Mouse (Mus musculus): Measurements from ENCODE around the gene Fam8a1. TPM values are rescaled to one million over a fixed set of nuclear protein-coding genes. Genes with fewer than 3 reads are reported as not detected.

The Fam8a1 gene
- total and polyA plus RNA-seq, 2 experiments from 2014 or later = 18.8 to 73.8 TPM

DNA sequence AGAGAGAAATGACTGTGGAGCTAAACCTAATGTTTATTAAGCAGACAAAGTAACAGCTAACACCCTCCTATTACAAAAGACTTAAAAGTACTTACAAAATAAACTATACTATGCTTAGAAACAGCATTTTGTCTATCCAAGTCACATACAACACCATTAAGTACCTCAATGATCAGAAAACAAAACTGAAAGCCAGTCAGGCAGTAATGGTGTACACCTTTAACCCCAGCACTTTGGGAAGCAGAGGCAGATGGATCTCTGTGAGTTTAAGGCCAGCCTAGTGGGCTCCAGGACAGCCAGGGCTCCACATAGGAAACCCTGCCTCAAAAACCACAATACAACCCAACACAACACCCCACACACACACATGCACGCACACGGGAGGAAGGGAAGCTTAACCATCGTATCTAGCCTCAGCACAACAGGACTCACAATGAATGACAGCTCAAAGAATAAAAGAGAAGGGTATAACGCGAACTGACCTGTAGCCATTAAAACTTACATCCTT, 49.6 kb downstream of the Fam8a1 start:
- no peak overlapping the region for H3K4me3 ChIP-seq (ENCODE audit: low read depth, low read length)
- H3K9me3 ChIP-seq (ENCODE audit: low read length) = no peaks in the 10 kb centered on the region
- TF ChIP-seq CTCF (IDR thresholded peaks at IDR 0.05; ENCODE audit: low read depth) = no peak
- peaks cover 2% of the 10 kb centered on the region; the same call in 1 of the 2 replicates for H3K36me3 ChIP-seq (ENCODE audit: insufficient read depth)
- DNase-seq = no peak
- H3K9ac ChIP-seq = no peak overlapping the region
- no peak for ATAC-seq
- H3K27me3 ChIP-seq (ENCODE audit: insufficient read depth, low read length) = no peaks in the 10 kb centered on the region
- no peaks in the 10 kb centered on the region for H3K4me1 ChIP-seq (ENCODE audit: insufficient read depth)
- no peak overlapping the region for H3K4me2 ChIP-seq (ENCODE audit: low read depth)
- H3K27ac ChIP-seq (ENCODE audit: low read depth, low read length) = no peak overlapping the region
- WGBS = 74% methylated on average over 5 of the region's 5 CpGs

DNA sequence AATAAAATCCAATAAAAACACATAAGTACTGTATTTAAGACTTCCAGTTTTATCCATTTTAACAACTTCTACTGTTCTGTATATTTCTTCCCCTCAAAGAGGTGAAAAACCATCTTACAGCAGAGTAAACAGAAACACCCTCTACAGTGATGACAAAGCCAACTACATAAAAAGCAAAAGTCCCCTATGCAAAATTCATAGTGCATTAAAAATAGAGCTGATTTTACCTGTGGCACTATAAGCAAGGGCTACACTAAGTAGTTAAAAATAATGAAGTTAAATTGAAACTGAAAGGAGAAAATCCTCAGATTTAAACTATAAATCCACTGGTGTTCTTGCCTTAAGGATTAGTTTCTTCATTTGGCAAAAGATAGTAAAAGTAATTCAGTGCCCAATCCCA, 51.7 kb downstream of the Fam8a1 start:
- Histone ChIP-seq H3K4me1 (ENCODE audit: insufficient read depth) (peaks cover 3% of the 10 kb centered on the region; the same call in 1 of the 2 replicates), H3K36me3 (ENCODE audit: insufficient read depth) (peaks cover 2% of the 10 kb centered on the region; the same call in 1 of the 2 replicates), H3K4me3 (ENCODE audit: low read depth, low read length) (no peak overlapping the region), H3K27ac (ENCODE audit: low read depth, low read length) (no peak overlapping the region), H3K4me2 (ENCODE audit: low read depth) (no peak overlapping the region), H3K9ac (no peak overlapping the region), H3K9me3 (ENCODE audit: low read length) (no peaks in the 10 kb centered on the region), H3K27me3 (ENCODE audit: insufficient read depth, low read length) (no peaks in the 10 kb centered on the region)
- TF ChIP-seq CTCF (IDR thresholded peaks at IDR 0.05; ENCODE audit: low read depth) = no peak
- no peak for DNase-seq
- no peak for ATAC-seq

DNA sequence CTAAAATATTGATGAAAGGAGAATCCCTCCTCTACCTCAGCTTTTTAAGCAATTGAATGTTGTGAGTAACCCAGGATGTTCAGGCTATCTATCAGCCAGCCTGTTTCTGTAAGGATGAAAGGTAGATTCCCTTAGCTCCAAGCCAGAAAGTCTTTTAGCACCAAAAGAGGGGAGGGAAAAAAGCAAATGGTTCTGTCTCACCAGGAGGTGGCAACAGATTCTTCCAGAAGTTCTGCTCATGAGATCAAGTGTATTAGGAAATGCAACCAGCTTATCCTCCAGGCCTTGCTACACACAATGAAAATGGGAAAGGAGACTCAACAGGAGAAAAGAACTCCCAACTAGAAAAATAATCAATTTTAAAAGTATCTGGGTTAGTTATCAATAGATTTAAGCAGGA, 55.0 kb downstream of the Fam8a1 start:
- ATAC-seq = no peak
- peak; percentile 63 for TF ChIP-seq CTCF (IDR thresholded peaks at IDR 0.05; ENCODE audit: low read depth)
- H3K27me3 ChIP-seq (ENCODE audit: insufficient read depth, low read length) = no peaks in the 10 kb centered on the region
- H3K4me2 ChIP-seq (ENCODE audit: low read depth) = no peak overlapping the region
- no peaks in the 10 kb centered on the region for H3K9me3 ChIP-seq (ENCODE audit: low read length)
- H3K27ac ChIP-seq (ENCODE audit: low read depth, low read length) = no peak overlapping the region
- no peaks in the 10 kb centered on the region for H3K36me3 ChIP-seq (ENCODE audit: insufficient read depth)
- peaks cover 3% of the 10 kb centered on the region; the same call in 1 of the 2 replicates for H3K4me1 ChIP-seq (ENCODE audit: insufficient read depth)
- no peak overlapping the region for H3K9ac ChIP-seq
- peak; percentile 39 for DNase-seq
- H3K4me3 ChIP-seq (ENCODE audit: low read depth, low read length) = no peak overlapping the region

DNA sequence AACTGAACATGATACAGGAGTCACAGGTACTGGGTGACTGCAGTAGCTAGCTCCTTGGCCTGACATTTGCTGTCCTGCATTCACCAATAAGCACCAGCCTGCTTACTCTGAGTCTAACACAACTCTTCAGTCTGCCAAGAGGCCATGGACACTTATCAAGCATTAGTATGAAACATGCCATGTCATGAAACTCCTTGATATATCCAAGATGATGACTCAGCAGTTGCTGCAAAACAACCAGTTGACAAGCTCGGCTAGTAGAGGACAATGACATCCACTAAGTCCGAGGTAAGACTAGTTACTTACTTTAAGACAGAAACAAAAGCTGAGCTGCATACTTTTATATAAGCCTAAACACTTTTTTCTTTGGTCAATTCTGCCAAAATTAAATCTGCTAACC, 55.9 kb downstream of the Fam8a1 start:
- Histone ChIP-seq H3K4me2 (ENCODE audit: low read depth) (no peak overlapping the region), H3K36me3 (ENCODE audit: insufficient read depth) (no peaks in the 10 kb centered on the region), H3K27me3 (ENCODE audit: insufficient read depth, low read length) (no peaks in the 10 kb centered on the region), H3K9me3 (ENCODE audit: low read length) (no peaks in the 10 kb centered on the region), H3K4me3 (ENCODE audit: low read depth, low read length) (no peak overlapping the region), H3K9ac (no peak overlapping the region), H3K4me1 (ENCODE audit: insufficient read depth) (peaks cover 3% of the 10 kb centered on the region; the same call in 1 of the 2 replicates), H3K27ac (ENCODE audit: low read depth, low read length) (no peak overlapping the region)
- no peak for DNase-seq
- WGBS = 16% methylated on average over 2 of the region's 2 CpGs
- TF ChIP-seq CTCF (IDR thresholded peaks at IDR 0.05; ENCODE audit: low read depth) = no peak
- no peak for ATAC-seq

DNA sequence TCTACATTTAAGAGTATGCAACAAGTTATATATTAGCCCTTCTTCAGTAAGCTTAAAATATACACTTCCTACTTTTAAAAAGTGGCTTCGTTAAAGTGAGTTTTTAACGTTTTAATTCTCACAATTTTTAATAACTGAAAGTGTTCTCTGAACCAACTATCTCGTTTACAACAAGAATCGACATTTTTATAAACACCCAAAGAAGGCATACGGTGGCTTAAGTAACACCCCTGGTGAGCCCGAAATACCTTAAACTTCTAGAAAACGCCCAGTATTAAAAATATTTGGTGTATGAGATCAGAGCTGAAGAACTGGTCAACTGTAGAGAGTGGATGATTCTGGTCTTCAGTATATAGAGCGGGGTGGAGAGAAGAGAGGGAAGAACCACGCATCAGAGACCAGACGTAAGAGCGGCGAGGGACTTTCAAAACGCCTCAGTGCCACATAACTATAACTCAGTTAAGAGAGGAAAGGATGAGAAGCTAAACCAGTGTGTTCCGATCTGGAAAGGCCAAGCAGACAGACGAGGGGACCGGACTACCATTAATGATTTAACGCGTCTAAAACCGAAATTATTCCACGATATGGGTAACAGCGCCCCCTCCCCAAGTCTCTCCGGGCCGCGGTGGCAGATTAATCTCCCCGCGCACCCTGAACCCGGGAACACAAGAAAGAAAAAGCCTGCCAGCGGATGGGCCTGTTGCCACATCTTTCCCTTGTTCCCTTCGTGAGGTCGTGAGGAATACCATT, 57.1 kb downstream of the Fam8a1 start:
- no peak for ATAC-seq
- WGBS = 3% methylated on average over 30 of the region's 30 CpGs

DNA sequence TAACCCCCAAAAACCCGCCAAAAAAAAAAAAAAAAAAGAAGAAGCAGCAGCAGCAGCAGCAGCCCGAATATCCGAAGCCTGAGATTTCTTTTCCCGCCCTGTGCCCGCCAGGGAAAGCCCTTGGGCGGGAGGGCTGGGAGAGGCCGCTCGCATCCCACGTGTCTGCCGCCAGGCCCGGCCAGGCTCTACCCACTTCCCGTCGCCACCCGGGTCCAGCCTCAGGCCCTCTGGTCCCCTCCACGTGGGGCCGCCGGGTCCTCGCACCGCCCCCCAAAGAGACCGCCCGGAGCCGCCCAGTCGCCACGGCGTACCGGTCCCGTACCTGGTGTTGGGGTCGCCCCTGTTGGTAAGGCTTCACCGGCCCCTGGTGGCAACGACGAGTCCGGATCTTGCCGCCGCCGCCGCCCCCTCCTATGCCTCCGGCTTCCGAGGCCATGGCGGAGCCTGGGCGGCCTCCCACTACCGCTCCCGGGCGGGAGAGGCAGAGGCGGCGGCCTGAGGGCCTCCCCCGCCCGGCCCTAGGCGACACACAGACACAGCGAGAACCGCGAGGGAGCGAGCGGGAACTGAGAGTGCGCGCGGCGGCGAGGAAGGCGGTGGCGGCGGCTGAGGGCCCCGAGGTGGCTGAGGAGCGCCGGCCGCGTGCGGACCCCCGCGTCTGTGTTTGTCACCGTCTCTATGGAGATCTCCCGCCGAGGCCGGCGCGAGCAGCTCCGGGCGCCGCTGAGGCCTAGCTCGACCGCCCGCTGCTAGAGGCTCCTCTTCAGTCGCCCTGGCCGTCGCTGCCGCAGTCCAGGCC, 57.9 kb downstream of the Fam8a1 start:
- Histone ChIP-seq H3K27ac (ENCODE audit: low read depth, low read length) (peak overlapping the region; percentile 96), H3K4me2 (ENCODE audit: low read depth) (peak overlapping the region; percentile 71), H3K4me1 (ENCODE audit: insufficient read depth) (peaks cover 3% of the 10 kb centered on the region; the same call in 1 of the 2 replicates), H3K4me3 (ENCODE audit: low read depth, low read length) (peak overlapping the region; percentile 94), H3K36me3 (ENCODE audit: insufficient read depth) (no peaks in the 10 kb centered on the region), H3K27me3 (ENCODE audit: insufficient read depth, low read length) (no peaks in the 10 kb centered on the region), H3K9me3 (ENCODE audit: low read length) (no peaks in the 10 kb centered on the region), H3K9ac (peak overlapping the region; percentile 88)
- ATAC-seq (peak; percentile 79), DNase-seq (peak; percentile 56)
- TF ChIP-seq CTCF (IDR thresholded peaks at IDR 0.05; ENCODE audit: low read depth) = peak; percentile 22; the same call in 1 of the 2 replicates
- 6% methylated on average over 77 of the region's 85 CpGs for WGBS

More for the DNA sequence above, 57.1 kb downstream of the Fam8a1 start:
- Histone ChIP-seq H3K4me3 (ENCODE audit: low read depth, low read length) (peak overlapping the region; percentile 94), H3K4me2 (ENCODE audit: low read depth) (peak overlapping the region; percentile 71), H3K27me3 (ENCODE audit: insufficient read depth, low read length) (no peaks in the 10 kb centered on the region), H3K9ac (peak overlapping the region; percentile 88), H3K4me1 (ENCODE audit: insufficient read depth) (peaks cover 3% of the 10 kb centered on the region; the same call in 1 of the 2 replicates), H3K36me3 (ENCODE audit: insufficient read depth) (no peaks in the 10 kb centered on the region), H3K9me3 (ENCODE audit: low read length) (no peaks in the 10 kb centered on the region), H3K27ac (ENCODE audit: low read depth, low read length) (peak overlapping the region; percentile 96)
- peak; percentile 20 for TF ChIP-seq CTCF (IDR thresholded peaks at IDR 0.05; ENCODE audit: low read depth)
- peak; percentile 43 for DNase-seq

Other genes with a start within 250 kb of the Fam8a1 start
- gene Cap2, start 167.7 kb upstream of the Fam8a1 start, total RNA-seq (2014; rRNA removed) = 16.5 and 19.7 TPM in 2 replicates
- 9.9 and 14.6 TPM in 2 replicates for gene Cap2, start 167.7 kb upstream of the Fam8a1 start, polyA plus RNA-seq (2015; fragmentation: Nextera tagmentation; extraction: Ambion mirVana)
- 60.6 and 62.4 TPM in 2 replicates for gene Nup153, start 58.4 kb downstream of the Fam8a1 start, total RNA-seq (2014; rRNA removed)
- 7.3 and 11.5 TPM in 2 replicates for gene Nup153, start 58.4 kb downstream of the Fam8a1 start, polyA plus RNA-seq (2015; fragmentation: Nextera tagmentation; extraction: Ambion mirVana)

Measured in forebrain, postnatal 0 days (tissue).